Mouse (Mus musculus) hindbrain, embryonic 12.5 days (tissue): ENCODE results near the gene Rrp8. TPM values are rescaled to one million over a fixed set of nuclear protein-coding genes. Genes with fewer than 3 reads are reported as not detected.
A peak's percentile ranks its signal among the peaks of the same experiment; 100 is the strongest.

Experiments
- ATAC-seq: fragments of 200-750 bp; cut with Nextera tagmentation; 2 replicates; pipeline ENCODE4 v1.8.0; 2017; ENCODE audit warnings: moderate TSS enrichment; ENCODE audit not compliant: low FRiP score
- H3K27ac ChIP-seq: fragments of 300-500 bp; sonication (generic); 2 replicates; pipeline ENCODE4 v1.5.1; 2016; ENCODE audit warnings: mild to moderate bottlenecking
- H3K27me3 ChIP-seq: fragments of 300-500 bp; sonication (generic); 2 replicates; pipeline ENCODE4 v1.6.1; 2016; ENCODE audit warnings: mild to moderate bottlenecking
- H3K36me3 ChIP-seq: fragments of 300-500 bp; sonication (generic); 2 replicates; pipeline ENCODE4 v1.6.1; 2016; ENCODE audit warnings: mild to moderate bottlenecking
- H3K4me1 ChIP-seq: fragments of 300-500 bp; sonication (generic); 2 replicates; pipeline ENCODE4 v1.6.1; 2016
- H3K4me2 ChIP-seq: fragments of 300-500 bp; sonication (generic); replicated peaks from 2 replicates; pipeline ENCODE4 v1.6.1; 2016; ENCODE audit warnings: mild to moderate bottlenecking
- H3K4me3 ChIP-seq: fragments of 300-500 bp; sonication (generic); 2 replicates; pipeline ENCODE4 v1.5.1; 2016; ENCODE audit warnings: mild to moderate bottlenecking
- H3K9ac ChIP-seq: fragments of 300-500 bp; sonication (generic); 2 replicates; pipeline ENCODE4 v1.6.1; 2016; ENCODE audit warnings: mild to moderate bottlenecking, moderate library complexity
- H3K9me3 ChIP-seq: fragments of 300-500 bp; sonication (generic); replicated peaks from 2 replicates; pipeline ENCODE4 v1.6.1; 2016; ENCODE audit warnings: mild to moderate bottlenecking
- WGBS: fragments of 180-500 bp; shearing (Covaris S2); methylation state at CpG from one replicate; pipeline ENCODE4 v1.1.7; 2016; 5-methylcytosine and 5-hydroxymethylcytosine counted together
- polyA plus RNA-seq: library from polyadenylated mRNA; unstranded; fragments of >200 nt; fragmentation: Nextera tagmentation; extraction: Ambion mirVana; gene quantifications from 2 replicates; pipeline ENCODE4 v1.2.1, GENCODE M21; 2016

Rrp8 gene
- polyA plus RNA-seq, 1 experiment from 2014 or later: 36.6 TPM

- H3K27ac ChIP-seq: no peak overlapping the region
- H3K36me3 ChIP-seq: peaks cover 24% of the 10 kb centered on the region
- no peak overlapping the region for H3K9ac ChIP-seq
- no peaks in the 10 kb centered on the region for H3K9me3 ChIP-seq
- 93% methylated on average over 4 of the region's 4 CpGs for WGBS
- no peak overlapping the region for H3K4me2 ChIP-seq
- no peak overlapping the region for H3K4me3 ChIP-seq
- no peaks in the 10 kb centered on the region for H3K4me1 ChIP-seq
- ATAC-seq: no peak
- H3K27me3 ChIP-seq: no peaks in the 10 kb centered on the region
These were observed 10.2 kb downstream of the Rrp8 start for GRCm38 (mm10) chr7:105726980-105727325.

GRCm38 (mm10) chr7:105726144-105726979, 10.8 kb downstream of the Rrp8 start:
- Histone ChIP-seq H3K27me3 (no peaks in the 10 kb centered on the region), H3K9me3 (no peaks in the 10 kb centered on the region), H3K36me3 (peaks cover 19% of the 10 kb centered on the region), H3K27ac (no peak overlapping the region), H3K9ac (0 out of 2 replicates have a peak overlapping the region, but pooled peaks have one; percentile 19), H3K4me3 (no peak overlapping the region), H3K4me2 (no peak overlapping the region), H3K4me1 (no peaks in the 10 kb centered on the region)
- peak; percentile 84 for ATAC-seq
- WGBS: 88% methylated on average over 4 of the region's 4 CpGs

- Histone ChIP-seq H3K27me3 (no peaks in the 10 kb centered on the region), H3K4me2 (no peak overlapping the region), H3K36me3 (no peaks in the 10 kb centered on the region), H3K9ac (no peak overlapping the region), H3K4me1 (no peaks in the 10 kb centered on the region), H3K4me3 (no peak overlapping the region), H3K9me3 (no peaks in the 10 kb centered on the region), H3K27ac (no peak overlapping the region)
- WGBS: 84% methylated on average over 2 of the region's 2 CpGs
- ATAC-seq: no peak
These were observed 15.3 kb downstream of the Rrp8 start for GRCm38 (mm10) chr7:105721916-105722315.

- H3K9me3 ChIP-seq: no peaks in the 10 kb centered on the region
- no peak overlapping the region for H3K9ac ChIP-seq
- no peak overlapping the region for H3K27ac ChIP-seq
- H3K4me2 ChIP-seq: no peak overlapping the region
- H3K4me3 ChIP-seq: no peak overlapping the region
- 68% methylated on average over 3 of the region's 3 CpGs for WGBS
- no peak for ATAC-seq
- no peaks in the 10 kb centered on the region for H3K36me3 ChIP-seq
- no peaks in the 10 kb centered on the region for H3K27me3 ChIP-seq
- H3K4me1 ChIP-seq: no peaks in the 10 kb centered on the region
These were observed 21.8 kb downstream of the Rrp8 start for GRCm38 (mm10) chr7:105715366-105715765.

GRCm38 (mm10) chr7:105708733-105709132, 28.5 kb downstream of the Rrp8 start:
- H3K27ac ChIP-seq: no peak overlapping the region
- no peaks in the 10 kb centered on the region for H3K4me1 ChIP-seq
- WGBS: 87% methylated on average over 5 of the region's 5 CpGs
- no peaks in the 10 kb centered on the region for H3K9me3 ChIP-seq
- H3K9ac ChIP-seq: no peak overlapping the region
- no peaks in the 10 kb centered on the region for H3K36me3 ChIP-seq
- H3K27me3 ChIP-seq: no peaks in the 10 kb centered on the region
- H3K4me2 ChIP-seq: no peak overlapping the region
- no peak for ATAC-seq
- no peak overlapping the region for H3K4me3 ChIP-seq

GRCm38 (mm10) chr7:105703816-105704215, 33.4 kb downstream of the Rrp8 start:
- no peaks in the 10 kb centered on the region for H3K27me3 ChIP-seq
- H3K9me3 ChIP-seq: no peaks in the 10 kb centered on the region
- no peaks in the 10 kb centered on the region for H3K36me3 ChIP-seq
- no peak overlapping the region for H3K27ac ChIP-seq
- no peak overlapping the region for H3K9ac ChIP-seq
- no peak for ATAC-seq
- no peak overlapping the region for H3K4me2 ChIP-seq
- 89% methylated on average over 4 of the region's 4 CpGs for WGBS
- H3K4me3 ChIP-seq: no peak overlapping the region
- H3K4me1 ChIP-seq: no peaks in the 10 kb centered on the region

- Histone ChIP-seq H3K27me3 (no peaks in the 10 kb centered on the region), H3K9me3 (no peaks in the 10 kb centered on the region), H3K4me3 (no peak overlapping the region), H3K27ac (no peak overlapping the region), H3K4me1 (no peaks in the 10 kb centered on the region), H3K36me3 (no peaks in the 10 kb centered on the region), H3K4me2 (no peak overlapping the region), H3K9ac (no peak overlapping the region)
- 85% methylated on average over 16 of the region's 16 CpGs for WGBS
- ATAC-seq: no peak
These were observed 34.0 kb downstream of the Rrp8 start for GRCm38 (mm10) chr7:105703184-105703583.

GRCm38 (mm10) chr7:105690875-105691274, 46.3 kb downstream of the Rrp8 start:
- H3K27me3 ChIP-seq: no peaks in the 10 kb centered on the region
- H3K4me1 ChIP-seq: no peaks in the 10 kb centered on the region
- no peak overlapping the region for H3K4me2 ChIP-seq
- no peak overlapping the region for H3K4me3 ChIP-seq
- 88% methylated on average over 1 of the region's 1 CpGs for WGBS
- no peak for ATAC-seq
- no peak overlapping the region for H3K9ac ChIP-seq
- H3K27ac ChIP-seq: no peak overlapping the region
- no peaks in the 10 kb centered on the region for H3K36me3 ChIP-seq
- no peaks in the 10 kb centered on the region for H3K9me3 ChIP-seq

- H3K9ac ChIP-seq: no peak overlapping the region
- H3K4me3 ChIP-seq: no peak overlapping the region
- ATAC-seq: peak; percentile 40; the same call in 1 of the 2 replicates
These were observed 51.5 kb downstream of the Rrp8 start for GRCm38 (mm10) chr7:105685541-105686197.

More at GRCm38 (mm10) chr7:105685541-105686197, 51.5 kb downstream of the Rrp8 start:
- H3K27ac ChIP-seq: no peak overlapping the region
- 16% methylated on average over 13 of the region's 13 CpGs for WGBS
- H3K9me3 ChIP-seq: no peaks in the 10 kb centered on the region
- no peaks in the 10 kb centered on the region for H3K27me3 ChIP-seq
- no peaks in the 10 kb centered on the region for H3K36me3 ChIP-seq
- H3K4me2 ChIP-seq: peak overlapping the region; percentile 31; the same call in 1 of the 2 replicates
- no peaks in the 10 kb centered on the region for H3K4me1 ChIP-seq

Other genes starting within 250 kb of the Rrp8 start
- gene Smpd1, start 183.0 kb downstream of the Rrp8 start, polyA plus RNA-seq: 56.2 and 57.7 TPM in 2 replicates
- gene Apbb1, start 155.7 kb downstream of the Rrp8 start, polyA plus RNA-seq: 165 and 170 TPM in 2 replicates
- gene Hpx, start 137.2 kb downstream of the Rrp8 start, polyA plus RNA-seq: 0.21 and 0.27 TPM in 2 replicates
- 62.7 and 63.6 TPM in 2 replicates for gene Trim3, start 103.8 kb downstream of the Rrp8 start, polyA plus RNA-seq
- gene Timm10b, start 97.3 kb downstream of the Rrp8 start, polyA plus RNA-seq: 127 and 151 TPM in 2 replicates
- gene Arfip2, start 97.0 kb downstream of the Rrp8 start, polyA plus RNA-seq: 75.3 and 82.1 TPM in 2 replicates
- gene Gm45799, start 96.8 kb downstream of the Rrp8 start, polyA plus RNA-seq: 9.3 and 11.3 TPM in 2 replicates
- gene Dnhd1, start 86.6 kb downstream of the Rrp8 start, polyA plus RNA-seq: 1.2 and 1.3 TPM in 2 replicates
- 216 and 226 TPM in 2 replicates for gene Ilk, start 793 bp downstream of the Rrp8 start, polyA plus RNA-seq
- 146 and 171 TPM in 2 replicates for gene Taf10, start 7.0 kb upstream of the Rrp8 start, polyA plus RNA-seq
- gene Tpp1, start 14.8 kb upstream of the Rrp8 start, polyA plus RNA-seq: 47.4 and 49.5 TPM in 2 replicates
- gene Dchs1, start 50.3 kb upstream of the Rrp8 start, polyA plus RNA-seq: 26.9 and 28.6 TPM in 2 replicates
- gene Mrpl17, start 73.7 kb upstream of the Rrp8 start, polyA plus RNA-seq: 218 and 251 TPM in 2 replicates
- gene Gm4070, start 216.6 kb upstream of the Rrp8 start, polyA plus RNA-seq: 0.08 and 0.23 TPM in 2 replicates